Mouse (Mus musculus) urinary bladder, adult 2 months (tissue): ENCODE measurements around the gene Tmem129. TPM values are rescaled to one million over a fixed set of nuclear protein-coding genes. Genes with fewer than 3 reads are reported as not detected.

Experiments used
- DNase-seq: peaks from one replicate; pipeline ENCODE4 v3.0.0; 2022; ENCODE audit warnings: low spot score
- polyA plus RNA-seq: library from polyadenylated mRNA; depleted of rRNA; stranded (reverse); fragments of >200 nt; gene quantifications from 2 replicates; pipeline ENCODE4 v1.2.3, GENCODE M21; 2012; rRNA removed

Gene Tmem129
- polyA plus RNA-seq, 1 experiment, result 39.0 TPM

- no peak for DNase-seq
Observed at GRCm38 (mm10) chr5:33637606-33638350, 20.4 kb downstream of the Tmem129 start.

DNA sequence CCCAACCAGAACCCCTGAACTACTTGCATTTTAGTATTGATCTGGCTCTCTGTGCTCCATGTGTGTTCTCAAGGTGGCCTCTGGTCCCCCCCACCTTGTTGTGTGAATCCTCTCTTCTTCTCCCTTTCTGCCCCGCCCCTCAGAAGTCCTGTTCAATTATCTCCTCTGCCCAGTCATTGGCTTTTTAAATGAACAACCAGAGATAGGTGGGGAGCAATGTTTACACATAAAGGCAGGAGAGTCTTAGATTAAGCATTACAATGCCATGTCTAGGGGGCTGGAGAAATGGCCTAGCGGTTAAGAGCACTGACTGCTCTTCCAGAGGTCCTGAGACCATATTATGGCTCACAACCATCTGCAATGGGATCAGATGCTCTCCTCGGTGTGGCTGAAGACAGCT lies 22.9 kb downstream of the Tmem129 start:
- DNase-seq, result no peak

DNA sequence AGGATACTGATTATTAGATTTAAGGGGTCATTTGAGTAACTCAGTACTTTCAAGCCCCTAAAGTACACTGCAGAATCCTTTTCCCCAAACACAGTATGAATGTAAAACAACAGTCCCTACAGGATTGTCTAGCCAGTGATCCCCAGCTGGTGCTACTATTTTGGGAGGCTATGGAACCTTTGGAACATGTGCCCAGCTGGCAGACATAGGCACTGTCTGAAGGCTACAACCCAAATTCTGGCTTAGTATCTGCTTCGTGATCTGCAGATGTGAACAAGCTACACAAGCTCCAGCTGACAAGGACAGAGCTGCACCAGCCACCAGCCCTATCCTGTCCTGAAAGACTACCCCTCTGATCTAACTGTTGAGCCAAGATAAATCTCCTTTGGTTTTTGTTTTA lies 25.7 kb downstream of the Tmem129 start:
- no peak for DNase-seq

- no peak for DNase-seq
Observed at GRCm38 (mm10) chr5:33630615-33631014, 27.6 kb downstream of the Tmem129 start.

- peak; percentile 38 for DNase-seq
Observed at GRCm38 (mm10) chr5:33630061-33630460, 28.2 kb downstream of the Tmem129 start.

DNA sequence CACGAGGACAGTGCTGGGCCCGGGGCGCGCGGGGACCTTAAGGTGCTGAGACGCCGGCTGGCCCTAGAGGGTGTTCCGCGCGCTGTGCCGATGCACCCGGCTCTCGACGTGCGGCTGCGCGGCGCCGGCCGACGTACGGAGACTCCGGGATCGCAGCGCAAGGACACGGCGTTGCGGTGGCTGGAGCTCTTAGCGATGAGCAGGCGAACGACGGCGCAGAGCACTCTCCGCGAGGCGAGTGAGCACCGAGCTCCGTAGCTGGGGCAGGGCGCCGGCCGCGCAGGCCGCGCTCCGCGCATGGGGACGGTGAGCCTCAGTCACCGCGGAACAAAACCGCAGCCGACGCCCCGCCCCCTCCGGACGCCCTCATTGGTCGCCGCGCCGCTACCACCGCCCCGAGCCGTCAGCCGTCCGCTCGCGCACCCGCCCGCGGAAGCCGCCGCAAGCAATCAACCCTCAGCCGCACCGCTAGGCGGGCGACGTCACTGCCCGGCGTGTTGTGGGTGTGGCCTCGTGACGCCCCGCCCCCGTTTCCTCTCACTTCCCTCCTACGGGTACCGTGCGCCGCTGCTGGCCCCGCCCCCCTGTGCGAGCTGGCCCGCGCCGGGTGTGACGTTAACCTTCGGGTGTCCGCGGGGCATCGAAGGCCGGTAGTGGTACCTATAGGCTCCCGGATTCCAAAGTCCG lies 28.8 kb downstream of the Tmem129 start, which contains the start of the genes Fam53a and Gm9903:
TSS of gene Fam53a (minus strand) at position 335 of the 687 bp plus-strand sequence.
TSS of gene Gm9903 (plus strand) at position 625 of the 687 bp plus-strand sequence.
- DNase-seq, result peak; percentile 99

DNA sequence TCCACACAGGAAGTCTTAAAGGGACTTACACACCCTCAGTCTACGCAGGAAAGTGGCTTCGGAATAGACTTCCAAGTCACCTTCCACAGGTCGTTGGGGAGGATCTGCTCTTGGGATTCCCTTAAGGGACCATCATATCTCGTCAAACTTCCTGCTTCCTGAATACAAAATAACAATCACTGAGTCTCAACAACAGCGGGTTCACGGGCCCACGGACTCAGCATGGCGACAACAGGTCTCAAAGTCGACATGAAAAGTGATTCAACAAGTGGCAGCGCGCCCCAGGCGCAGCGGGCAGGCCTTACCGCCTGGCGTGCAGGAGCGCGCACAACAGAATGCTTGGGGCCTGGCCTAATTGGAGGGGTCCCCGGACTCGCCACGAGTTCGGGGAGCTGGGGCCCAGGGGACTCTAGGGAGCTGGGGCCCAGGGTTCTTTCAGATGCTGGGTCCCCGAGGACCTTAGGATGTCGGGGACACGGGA lies 29.4 kb downstream of the Tmem129 start:
- peak; percentile 62 for DNase-seq

DNA sequence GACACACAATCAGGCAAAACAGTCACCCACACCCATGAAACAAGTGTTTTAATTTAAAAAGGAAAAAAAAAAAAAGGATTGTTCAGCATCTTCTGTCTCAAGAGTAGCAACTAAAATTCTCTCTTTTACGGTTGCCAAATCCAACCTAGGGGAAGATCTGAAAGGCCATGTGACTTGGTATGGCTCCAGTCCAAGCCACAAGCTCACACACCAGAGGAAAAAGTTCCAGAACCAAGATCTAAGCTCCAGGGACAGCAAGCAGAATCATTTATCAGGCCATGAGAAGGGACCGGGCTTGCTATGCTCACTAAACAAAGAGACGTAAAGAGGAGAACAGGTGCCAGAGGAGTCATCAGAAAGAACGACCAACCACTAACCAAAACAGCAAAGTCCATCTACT lies 30.2 kb downstream of the Tmem129 start:
- DNase-seq, result no peak

DNA sequence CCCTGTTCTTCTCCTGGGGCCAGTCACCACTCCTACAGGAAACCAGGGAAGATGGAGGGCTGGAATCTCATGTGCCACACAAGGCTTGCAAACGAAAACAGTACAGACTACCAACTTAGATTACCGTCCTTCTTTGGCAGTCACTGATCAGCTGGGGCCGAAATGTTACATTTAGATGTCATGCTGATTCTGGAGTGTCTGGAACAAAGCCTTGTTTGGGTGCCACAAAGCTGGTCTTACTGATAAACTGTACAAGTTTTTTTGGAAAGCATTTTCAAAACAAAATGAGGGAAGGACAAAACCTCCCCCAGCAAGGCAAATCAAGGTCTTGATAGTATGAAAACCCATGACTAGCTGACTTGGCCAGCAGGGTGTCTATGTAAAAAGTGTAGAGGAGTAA lies 34.5 kb downstream of the Tmem129 start:
- DNase-seq, result no peak

GRCm38 (mm10) chr5:33622671-33623070 lies 35.5 kb downstream of the Tmem129 start:
- no peak for DNase-seq

DNA sequence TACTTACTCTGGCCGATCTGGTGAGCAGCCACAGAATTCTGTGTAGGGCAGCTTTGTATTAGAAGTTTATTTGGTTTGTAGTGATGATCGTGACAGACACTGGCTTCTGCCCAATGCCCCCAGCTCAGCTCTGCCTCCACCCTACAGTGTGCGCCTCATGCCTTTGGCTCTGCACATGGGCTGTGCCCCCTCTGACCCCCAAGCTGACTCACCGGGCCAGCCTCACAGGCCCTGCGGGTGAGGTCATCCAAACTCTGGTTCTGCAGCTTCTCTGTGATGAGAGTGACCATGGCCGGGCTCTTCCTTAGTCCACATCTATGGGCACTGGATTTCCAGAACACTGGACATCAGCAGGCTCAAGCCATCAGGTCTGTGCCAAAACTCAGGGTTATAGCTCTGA lies 43.8 kb downstream of the Tmem129 start:
- no peak for DNase-seq

- no peak for DNase-seq
Observed at GRCm38 (mm10) chr5:33611795-33612194, 46.4 kb downstream of the Tmem129 start.

DNA sequence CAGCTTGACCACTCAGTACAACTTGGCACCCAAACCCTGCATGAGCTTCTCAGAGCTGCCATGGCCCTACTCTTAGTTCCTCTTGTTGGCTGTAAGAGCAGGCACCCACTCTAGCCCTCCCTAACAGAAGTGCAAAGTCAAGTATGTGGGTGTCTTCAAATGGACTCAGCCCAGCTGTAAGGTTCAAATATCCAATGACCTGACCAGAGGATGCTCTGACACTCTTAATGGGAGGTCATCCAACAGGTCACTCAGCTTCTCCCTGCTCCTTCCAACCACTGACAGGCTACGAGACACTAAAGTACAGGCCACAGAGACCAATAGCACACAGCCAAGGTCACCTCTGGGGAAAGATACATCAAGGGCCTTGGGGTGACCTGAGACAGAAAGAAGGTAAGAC lies 49.0 kb downstream of the Tmem129 start:
- no peak for DNase-seq

GRCm38 (mm10) chr5:33607434-33607833 lies 50.8 kb downstream of the Tmem129 start:
- no peak for DNase-seq

DNA sequence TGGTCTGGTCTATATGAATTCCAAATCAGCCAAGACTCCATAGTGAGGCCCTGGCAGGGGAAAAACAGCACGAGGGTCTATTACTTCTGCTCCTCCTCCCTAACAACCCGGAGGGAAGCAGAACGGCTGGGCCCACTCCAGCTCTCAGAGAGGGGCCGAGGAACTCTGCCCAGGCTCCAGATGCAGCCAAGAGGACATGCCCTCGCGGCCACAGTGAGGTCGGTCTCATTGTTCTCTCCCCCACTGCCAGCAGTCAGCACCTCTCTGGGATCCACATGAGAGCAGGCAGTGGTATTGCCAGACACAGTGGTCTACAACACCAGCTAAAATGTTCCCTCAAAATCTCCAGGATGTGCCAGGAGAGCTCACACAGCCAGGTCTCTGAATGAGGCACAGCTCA lies 51.6 kb downstream of the Tmem129 start:
- no peak for DNase-seq

- DNase-seq, result no peak
Observed at GRCm38 (mm10) chr5:33605314-33605713, 52.9 kb downstream of the Tmem129 start.

Other genes starting within 250 kb of the Tmem129 start
- gene Nkx1-1, start 224.4 kb downstream of the Tmem129 start, polyA plus RNA-seq, result not detected in 2 replicates
- 20.9 and 24.2 TPM in 2 replicates for gene Fam53a, start 28.8 kb downstream of the Tmem129 start, polyA plus RNA-seq
- gene Gm9903, start 28.5 kb downstream of the Tmem129 start, polyA plus RNA-seq, result 1.0 and 1.1 TPM in 2 replicates
- 24.1 and 28.1 TPM in 2 replicates for gene Slbp, start 5.8 kb downstream of the Tmem129 start, polyA plus RNA-seq
- 6.6 and 6.9 TPM in 2 replicates for gene Tacc3, start 288 bp downstream of the Tmem129 start, polyA plus RNA-seq
- 62.9 and 69.6 TPM in 2 replicates for gene Fgfr3, start 63.3 kb upstream of the Tmem129 start, polyA plus RNA-seq
- gene Letm1, start 124.4 kb upstream of the Tmem129 start, polyA plus RNA-seq, result 29.1 and 30.2 TPM in 2 replicates
- gene Nsd2, start 162.3 kb upstream of the Tmem129 start, polyA plus RNA-seq, result 10.1 and 12.8 TPM in 2 replicates